Mouse (Mus musculus) small intestine, adult 2 months (tissue): ENCODE measurements around the gene Dip2b. TPM values are rescaled to one million over a fixed set of nuclear protein-coding genes. Genes with fewer than 3 reads are reported as not detected.

Experiments used
- H3K27ac ChIP-seq: fragments of 200-500 bp; 2 replicates; pipeline ENCODE4 v1.5.1; 2012; ENCODE audit warnings: low read depth, low read length, control low read depth, inconsistent platforms; ENCODE audit not compliant: insufficient read depth
- H3K27me3 ChIP-seq: fragments of 200-500 bp; 2 replicates; pipeline ENCODE4 v1.6.1; 2012; ENCODE audit warnings: mild to moderate bottlenecking, moderate library complexity, low read length, inconsistent platforms; ENCODE audit not compliant: control insufficient read depth, insufficient read depth
- H3K36me3 ChIP-seq: fragments of 200-500 bp; 2 replicates; pipeline ENCODE4 v1.6.1; 2012; ENCODE audit warnings: mild to moderate bottlenecking, low read length, control low read depth, inconsistent platforms; ENCODE audit not compliant: control insufficient read depth, insufficient read depth
- H3K4me1 ChIP-seq: fragments of 200-500 bp; 2 replicates; pipeline ENCODE4 v1.6.1; 2012; ENCODE audit warnings: low read length, inconsistent platforms, mixed read lengths; ENCODE audit not compliant: control insufficient read depth, insufficient read depth, insufficient read length
- H3K4me3 ChIP-seq: fragments of 200-500 bp; 2 replicates; pipeline ENCODE4 v1.5.1; 2012; ENCODE audit warnings: low read depth, mild to moderate bottlenecking, control low read depth, inconsistent platforms, low read length, moderate library complexity
- CTCF ChIP-seq: fragments of 200-500 bp; IDR thresholded peaks from 2 replicates; pipeline ENCODE4 v1.5.1; 2012; ENCODE audit warnings: low read depth, mild to moderate bottlenecking, control low read depth, inconsistent platforms, low read length, moderate library complexity, mixed read lengths; ENCODE audit not compliant: insufficient replicate concordance, insufficient read length; ENCODE audit errors: extremely low read depth
- POLR2A ChIP-seq: fragments of 200-500 bp; IDR thresholded peaks from 2 replicates; pipeline ENCODE4 v1.6.1; 2012; ENCODE audit warnings: low read depth, mild to moderate bottlenecking, control low read depth, inconsistent platforms, low read length, moderate library complexity
- WGBS: fragments of 180-500 bp; shearing (Covaris S2); methylation state at CpG from one replicate; pipeline ENCODE4 v1.1.7; 2018; 5-methylcytosine and 5-hydroxymethylcytosine counted together
- polyA plus RNA-seq: library from polyadenylated mRNA; depleted of rRNA; stranded (reverse); fragments of >200 nt; gene quantifications from 2 replicates; pipeline ENCODE4 v1.2.3, GENCODE M21; 2012

Gene Dip2b
- polyA plus RNA-seq, 1 experiment: 5.8 TPM

DNA sequence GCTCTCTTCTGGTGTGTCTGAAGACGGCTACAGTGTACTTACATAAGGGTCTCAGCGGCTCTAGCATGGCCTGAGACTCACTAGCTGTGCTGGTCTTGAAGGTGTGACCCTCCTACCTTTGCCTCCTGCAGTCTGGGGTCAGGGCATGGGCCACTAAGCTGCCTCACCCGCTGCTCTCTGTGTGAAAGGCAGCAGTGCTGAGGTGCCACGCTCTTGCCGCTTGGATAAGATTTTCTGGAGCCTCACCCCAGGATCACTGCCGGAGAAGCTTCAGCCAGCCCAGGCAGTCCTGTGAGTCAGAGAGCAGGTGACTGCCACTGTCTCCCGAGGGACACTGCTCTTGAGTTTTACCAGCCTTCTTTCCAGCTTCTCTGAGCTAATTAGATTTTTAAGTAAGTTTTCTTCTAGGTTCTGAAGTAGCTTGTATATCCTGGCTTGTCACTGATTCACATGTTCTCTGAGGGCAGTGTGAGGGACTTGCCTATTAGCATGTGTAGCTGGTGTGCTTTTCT, 18.0 kb downstream of the Dip2b start:
- WGBS: 81% methylated on average over 7 of the region's 7 CpGs

GRCm38 (mm10) chr15:100057698-100058097, 19.2 kb downstream of the Dip2b start:
- H3K4me3 ChIP-seq: no peak overlapping the region
- H3K27ac ChIP-seq: no peak overlapping the region
- no peaks in the 10 kb centered on the region for H3K27me3 ChIP-seq
- TF ChIP-seq CTCF: no peak
- TF ChIP-seq POLR2A: no peak
- WGBS: 73% methylated on average over 3 of the region's 3 CpGs
- no peaks in the 10 kb centered on the region for H3K36me3 ChIP-seq
- H3K4me1 ChIP-seq: peaks cover 20% of the 10 kb centered on the region

More for the DNA sequence above, 18.0 kb downstream of the Dip2b start:
- no peaks in the 10 kb centered on the region for H3K36me3 ChIP-seq
- H3K27me3 ChIP-seq: no peaks in the 10 kb centered on the region
- TF ChIP-seq CTCF (no peak), POLR2A (no peak)
- peaks cover 16% of the 10 kb centered on the region for H3K4me1 ChIP-seq
- no peak overlapping the region for H3K4me3 ChIP-seq
- H3K27ac ChIP-seq: no peak overlapping the region

GRCm38 (mm10) chr15:100058143-100058542, 19.7 kb downstream of the Dip2b start:
- no peaks in the 10 kb centered on the region for H3K27me3 ChIP-seq
- H3K4me1 ChIP-seq: peaks cover 22% of the 10 kb centered on the region
- WGBS: 63% methylated on average over 3 of the region's 3 CpGs
- H3K4me3 ChIP-seq: no peak overlapping the region
- H3K36me3 ChIP-seq: no peaks in the 10 kb centered on the region
- H3K27ac ChIP-seq: no peak overlapping the region
- TF ChIP-seq CTCF (no peak), POLR2A (no peak)

DNA sequence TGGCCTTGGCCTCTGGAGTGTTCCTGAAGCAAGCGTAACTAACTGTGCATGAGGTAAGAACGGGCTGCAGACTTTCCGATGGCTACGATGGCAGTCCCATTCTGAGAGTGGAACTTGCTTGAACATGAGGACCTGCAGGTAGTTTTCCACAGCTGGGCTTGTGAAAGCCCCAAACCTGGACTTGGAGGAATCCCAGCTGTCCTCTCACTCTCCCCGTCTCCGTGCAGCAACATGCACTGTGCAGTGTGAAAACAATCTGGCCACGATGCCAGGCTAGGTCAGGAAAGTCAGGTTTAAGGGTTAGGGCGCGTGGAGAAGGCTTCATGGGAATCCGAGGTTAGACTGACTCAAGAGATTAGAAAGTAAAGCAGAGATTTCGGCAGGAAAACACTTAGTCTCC, 20.4 kb downstream of the Dip2b start:
- H3K4me1 ChIP-seq: peaks cover 25% of the 10 kb centered on the region
- WGBS: 67% methylated on average over 11 of the region's 11 CpGs
- no peak for TF ChIP-seq POLR2A
- no peak for TF ChIP-seq CTCF
- no peaks in the 10 kb centered on the region for H3K36me3 ChIP-seq
- no peak overlapping the region for H3K4me3 ChIP-seq
- H3K27ac ChIP-seq: no peak overlapping the region
- H3K27me3 ChIP-seq: no peaks in the 10 kb centered on the region

- Histone ChIP-seq H3K4me3 (no peak overlapping the region), H3K27ac (no peak overlapping the region), H3K36me3 (no peaks in the 10 kb centered on the region), H3K4me1 (peaks cover 26% of the 10 kb centered on the region), H3K27me3 (no peaks in the 10 kb centered on the region)
- WGBS: 63% methylated on average over 7 of the region's 7 CpGs
- TF ChIP-seq POLR2A (no peak), CTCF (no peak)
Observed at GRCm38 (mm10) chr15:100059626-100060311, 21.3 kb downstream of the Dip2b start.

- Histone ChIP-seq H3K4me1 (peaks cover 26% of the 10 kb centered on the region), H3K36me3 (no peaks in the 10 kb centered on the region), H3K27me3 (no peaks in the 10 kb centered on the region), H3K4me3 (no peak overlapping the region), H3K27ac (no peak overlapping the region)
- TF ChIP-seq CTCF (no peak), POLR2A (no peak)
- WGBS: 69% methylated on average over 4 of the region's 4 CpGs
Observed at GRCm38 (mm10) chr15:100060513-100061140, 22.2 kb downstream of the Dip2b start.

- 95% methylated on average over 3 of the region's 3 CpGs for WGBS
- Histone ChIP-seq H3K27me3 (no peaks in the 10 kb centered on the region), H3K4me1 (peaks cover 26% of the 10 kb centered on the region), H3K27ac (no peak overlapping the region), H3K4me3 (no peak overlapping the region), H3K36me3 (no peaks in the 10 kb centered on the region)
- no peak for TF ChIP-seq CTCF
- no peak for TF ChIP-seq POLR2A
Observed at GRCm38 (mm10) chr15:100061377-100061776, 22.9 kb downstream of the Dip2b start.
